Mouse (Mus musculus) intestine, embryonic 15.5 days (tissue): ENCODE results near the gene Akap13. TPM values are rescaled to one million over a fixed set of nuclear protein-coding genes. Genes with fewer than 3 reads are reported as not detected.

Experiments
- ATAC-seq: fragments of 200-750 bp; cut with Nextera tagmentation; 2 replicates; pipeline ENCODE4 v1.8.0; 2017; ENCODE audit warnings: moderate TSS enrichment, moderate library complexity
- H3K27ac ChIP-seq: fragments of 300-500 bp; sonication (generic); 2 replicates; pipeline ENCODE4 v1.5.1; 2015; ENCODE audit warnings: mild to moderate bottlenecking, inconsistent platforms
- H3K27me3 ChIP-seq: fragments of 300-500 bp; sonication (generic); replicated peaks from 2 replicates; pipeline ENCODE4 v1.6.1; 2015; ENCODE audit warnings: inconsistent platforms
- H3K36me3 ChIP-seq: fragments of 300-500 bp; sonication (generic); 2 replicates; pipeline ENCODE4 v1.6.1; 2015; ENCODE audit warnings: inconsistent platforms
- H3K4me1 ChIP-seq: fragments of 300-500 bp; sonication (generic); replicated peaks from 2 replicates; pipeline ENCODE4 v1.6.1; 2015; ENCODE audit warnings: inconsistent platforms
- H3K4me2 ChIP-seq: fragments of 300-500 bp; sonication (generic); replicated peaks from 2 replicates; pipeline ENCODE4 v1.6.1; 2015; ENCODE audit warnings: mild to moderate bottlenecking, inconsistent platforms
- H3K4me3 ChIP-seq: fragments of 300-500 bp; sonication (generic); replicated peaks from 2 replicates; pipeline ENCODE4 v1.5.1; 2015; ENCODE audit warnings: inconsistent platforms
- H3K9ac ChIP-seq: fragments of 300-500 bp; sonication (generic); 2 replicates; pipeline ENCODE4 v1.6.1; 2015; ENCODE audit warnings: inconsistent platforms
- H3K9me3 ChIP-seq: fragments of 300-500 bp; sonication (generic); 2 replicates; pipeline ENCODE4 v1.6.1; 2016; ENCODE audit warnings: inconsistent platforms
- WGBS: fragments of 180-500 bp; shearing (Covaris S2); methylation state at CpG from one replicate; pipeline ENCODE4 v1.1.7; 2015; 5-methylcytosine and 5-hydroxymethylcytosine counted together
- polyA plus RNA-seq: library from polyadenylated mRNA; unstranded; fragments of >200 nt; fragmentation: Nextera tagmentation; extraction: Ambion mirVana; gene quantifications from 2 replicates; pipeline ENCODE4 v1.2.1, GENCODE M21; 2015

The Akap13 gene
- polyA plus RNA-seq, 1 experiment from 2014 or later, result 31.2 TPM

GRCm38 (mm10) chr7:75553667-75554045, 98.3 kb downstream of the Akap13 start:
- H3K9me3 ChIP-seq, result no peaks in the 10 kb centered on the region

GRCm38 (mm10) chr7:75554065-75554464, 98.7 kb downstream of the Akap13 start:
- Histone ChIP-seq H3K27me3 (no peaks in the 10 kb centered on the region), H3K4me1 (peaks cover 12% of the 10 kb centered on the region), H3K9ac (no peak overlapping the region), H3K9me3 (no peaks in the 10 kb centered on the region), H3K27ac (peak overlapping the region; percentile 38; the same call in 1 of the 2 replicates), H3K4me3 (no peak overlapping the region), H3K4me2 (no peak overlapping the region), H3K36me3 (no peaks in the 10 kb centered on the region)
- 0 out of 2 replicates have a peak, but pooled peaks have one; percentile 33 for ATAC-seq

More at GRCm38 (mm10) chr7:75553667-75554045, 98.3 kb downstream of the Akap13 start:
- Histone ChIP-seq H3K27ac (peak overlapping the region; percentile 38; the same call in 1 of the 2 replicates), H3K36me3 (no peaks in the 10 kb centered on the region), H3K27me3 (no peaks in the 10 kb centered on the region), H3K9ac (no peak overlapping the region), H3K4me1 (peaks cover 11% of the 10 kb centered on the region), H3K4me3 (no peak overlapping the region), H3K4me2 (no peak overlapping the region)
- peak; percentile 54; the same call in 1 of the 2 replicates for ATAC-seq

GRCm38 (mm10) chr7:75555940-75556339, 100.6 kb downstream of the Akap13 start:
- H3K27ac ChIP-seq, result 0 out of 2 replicates have a peak overlapping the region, but pooled peaks have one; percentile 2
- ATAC-seq, result no peak
- no peaks in the 10 kb centered on the region for H3K9me3 ChIP-seq
- no peak overlapping the region for H3K9ac ChIP-seq
- H3K4me3 ChIP-seq, result no peak overlapping the region
- no peaks in the 10 kb centered on the region for H3K36me3 ChIP-seq
- no peak overlapping the region for H3K4me2 ChIP-seq
- H3K4me1 ChIP-seq, result peaks cover 12% of the 10 kb centered on the region
- H3K27me3 ChIP-seq, result no peaks in the 10 kb centered on the region
- WGBS, result 44% methylated on average over 6 of the region's 6 CpGs

- Histone ChIP-seq H3K9me3 (no peaks in the 10 kb centered on the region), H3K4me3 (no peak overlapping the region), H3K9ac (no peak overlapping the region), H3K36me3 (no peaks in the 10 kb centered on the region), H3K27ac (peak overlapping the region; percentile 62), H3K27me3 (no peaks in the 10 kb centered on the region), H3K4me1 (peaks cover 12% of the 10 kb centered on the region), H3K4me2 (no peak overlapping the region)
- 0 out of 2 replicates have a peak, but pooled peaks have one; percentile 24 for ATAC-seq
- WGBS, result 57% methylated on average over 1 of the region's 1 CpGs
These were observed 102.9 kb downstream of the Akap13 start for GRCm38 (mm10) chr7:75558225-75558624.

- H3K4me2 ChIP-seq, result no peak overlapping the region
- peak; percentile 59; the same call in 1 of the 2 replicates for ATAC-seq
- no peaks in the 10 kb centered on the region for H3K27me3 ChIP-seq
- no peaks in the 10 kb centered on the region for H3K36me3 ChIP-seq
- H3K9ac ChIP-seq, result no peak overlapping the region
- no peaks in the 10 kb centered on the region for H3K9me3 ChIP-seq
- H3K4me3 ChIP-seq, result no peak overlapping the region
- H3K27ac ChIP-seq, result 0 out of 2 replicates have a peak overlapping the region, but pooled peaks have one; percentile 62
- WGBS, result 26% methylated on average over 4 of the region's 4 CpGs
- H3K4me1 ChIP-seq, result peaks cover 12% of the 10 kb centered on the region
These were observed 103.8 kb downstream of the Akap13 start for GRCm38 (mm10) chr7:75559119-75559518.

GRCm38 (mm10) chr7:75559915-75560314, 104.6 kb downstream of the Akap13 start:
- no peak for ATAC-seq
- H3K27me3 ChIP-seq, result no peaks in the 10 kb centered on the region
- H3K9me3 ChIP-seq, result no peaks in the 10 kb centered on the region
- no peaks in the 10 kb centered on the region for H3K36me3 ChIP-seq
- no peak overlapping the region for H3K4me2 ChIP-seq
- H3K4me1 ChIP-seq, result peaks cover 12% of the 10 kb centered on the region
- no peak overlapping the region for H3K9ac ChIP-seq
- WGBS, result 85% methylated on average over 4 of the region's 4 CpGs
- H3K4me3 ChIP-seq, result no peak overlapping the region
- H3K27ac ChIP-seq, result no peak overlapping the region

GRCm38 (mm10) chr7:75560566-75560965, 105.2 kb downstream of the Akap13 start:
- ATAC-seq, result no peak

GRCm38 (mm10) chr7:75561134-75561533, 105.8 kb downstream of the Akap13 start:
- Histone ChIP-seq H3K4me2 (no peak overlapping the region), H3K4me1 (peaks cover 8% of the 10 kb centered on the region), H3K9me3 (no peaks in the 10 kb centered on the region), H3K9ac (no peak overlapping the region), H3K27ac (no peak overlapping the region), H3K27me3 (no peaks in the 10 kb centered on the region), H3K4me3 (no peak overlapping the region), H3K36me3 (no peaks in the 10 kb centered on the region)
- no peak for ATAC-seq
- WGBS, result 96% methylated on average over 1 of the region's 1 CpGs

More at GRCm38 (mm10) chr7:75560566-75560965, 105.2 kb downstream of the Akap13 start:
- Histone ChIP-seq H3K9ac (no peak overlapping the region), H3K4me1 (peaks cover 10% of the 10 kb centered on the region), H3K36me3 (no peaks in the 10 kb centered on the region), H3K4me3 (no peak overlapping the region), H3K27ac (no peak overlapping the region), H3K9me3 (no peaks in the 10 kb centered on the region), H3K4me2 (no peak overlapping the region), H3K27me3 (no peaks in the 10 kb centered on the region)
- 82% methylated on average over 2 of the region's 2 CpGs for WGBS

- 86% methylated on average over 4 of the region's 4 CpGs for WGBS
- H3K4me3 ChIP-seq, result no peak overlapping the region
- no peaks in the 10 kb centered on the region for H3K4me1 ChIP-seq
- no peaks in the 10 kb centered on the region for H3K9me3 ChIP-seq
- no peak overlapping the region for H3K9ac ChIP-seq
- no peaks in the 10 kb centered on the region; the same call in 1 of the 2 replicates for H3K36me3 ChIP-seq
- H3K27ac ChIP-seq, result no peak overlapping the region
- H3K4me2 ChIP-seq, result no peak overlapping the region
- no peak for ATAC-seq
- H3K27me3 ChIP-seq, result no peaks in the 10 kb centered on the region
These were observed 112.9 kb downstream of the Akap13 start for GRCm38 (mm10) chr7:75568276-75568675.

GRCm38 (mm10) chr7:75568883-75569282, 113.5 kb downstream of the Akap13 start:
- no peaks in the 10 kb centered on the region for H3K27me3 ChIP-seq
- H3K27ac ChIP-seq, result no peak overlapping the region
- H3K4me3 ChIP-seq, result no peak overlapping the region
- no peak for ATAC-seq
- no peaks in the 10 kb centered on the region for H3K9me3 ChIP-seq
- H3K9ac ChIP-seq, result no peak overlapping the region
- no peak overlapping the region for H3K4me2 ChIP-seq
- H3K4me1 ChIP-seq, result no peaks in the 10 kb centered on the region
- H3K36me3 ChIP-seq, result no peaks in the 10 kb centered on the region; the same call in 1 of the 2 replicates

- no peaks in the 10 kb centered on the region; the same call in 1 of the 2 replicates for H3K36me3 ChIP-seq
- H3K27me3 ChIP-seq, result no peaks in the 10 kb centered on the region
- 88% methylated on average over 3 of the region's 3 CpGs for WGBS
- no peak overlapping the region for H3K4me3 ChIP-seq
- no peak for ATAC-seq
- no peak overlapping the region for H3K4me2 ChIP-seq
- H3K9me3 ChIP-seq, result no peaks in the 10 kb centered on the region
- 0 out of 2 replicates have a peak, but pooled peaks cover 4% of the 10 kb centered on the region for H3K4me1 ChIP-seq
- H3K9ac ChIP-seq, result no peak overlapping the region
- no peak overlapping the region for H3K27ac ChIP-seq
These were observed 114.9 kb downstream of the Akap13 start for GRCm38 (mm10) chr7:75570218-75570617.

- Histone ChIP-seq H3K9me3 (no peaks in the 10 kb centered on the region), H3K9ac (no peak overlapping the region), H3K4me3 (no peak overlapping the region), H3K27me3 (no peaks in the 10 kb centered on the region), H3K4me2 (no peak overlapping the region), H3K4me1 (peaks cover 11% of the 10 kb centered on the region; the same call in 1 of the 2 replicates), H3K27ac (no peak overlapping the region), H3K36me3 (no peaks in the 10 kb centered on the region; the same call in 1 of the 2 replicates)
- ATAC-seq, result no peak
- 75% methylated on average over 2 of the region's 2 CpGs for WGBS
These were observed 115.7 kb downstream of the Akap13 start for GRCm38 (mm10) chr7:75571078-75571477.

- Histone ChIP-seq H3K36me3 (no peaks in the 10 kb centered on the region; the same call in 1 of the 2 replicates), H3K4me3 (no peak overlapping the region), H3K9me3 (no peaks in the 10 kb centered on the region), H3K4me1 (peaks cover 11% of the 10 kb centered on the region; the same call in 1 of the 2 replicates), H3K27ac (no peak overlapping the region), H3K27me3 (no peaks in the 10 kb centered on the region), H3K9ac (no peak overlapping the region), H3K4me2 (no peak overlapping the region)
- WGBS, result 80% methylated on average over 4 of the region's 4 CpGs
- no peak for ATAC-seq
These were observed 116.8 kb downstream of the Akap13 start for GRCm38 (mm10) chr7:75572127-75572526.
